Mouse (Mus musculus): ENCODE results near the gene E130114P18Rik. TPM values are rescaled to one million over a fixed set of nuclear protein-coding genes. Genes with fewer than 3 reads are reported as not detected.

E130114P18Rik gene
- polyA plus RNA-seq, 1 experiment from 2014 or later, result 3.0 TPM

GRCm38 (mm10) chr4:97757978-97758461 is 19.9 kb downstream of the E130114P18Rik start:
- under 1% methylated on average over 14 of the region's 14 CpGs for WGBS
- H3K4me2 ChIP-seq, result peak overlapping the region; percentile 62
- ATAC-seq (ENCODE audit: insufficient number of reproducible peaks, low FRiP score, low TSS enrichment, low read depth), result no peak

GRCm38 (mm10) chr4:97757207-97757977 is 20.5 kb downstream of the E130114P18Rik start:
- Histone ChIP-seq H3K36me3 (no peaks in the 10 kb centered on the region), H3K27ac (peak overlapping the region; percentile 93), H3K9ac (peak overlapping the region; percentile 54), H3K27me3 (no peaks in the 10 kb centered on the region), H3K9me3 (no peaks in the 10 kb centered on the region), H3K4me1 (peaks cover 26% of the 10 kb centered on the region), H3K4me3 (peak overlapping the region; percentile 55), H3K4me2 (peak overlapping the region; percentile 62)
- ATAC-seq (ENCODE audit: insufficient number of reproducible peaks, low FRiP score, low TSS enrichment, low read depth), result peak; percentile 71; the same call in 1 of the 2 replicates
- under 1% methylated on average over 38 of the region's 38 CpGs for WGBS

More at GRCm38 (mm10) chr4:97757978-97758461, 19.9 kb downstream of the E130114P18Rik start:
- Histone ChIP-seq H3K4me3 (peak overlapping the region; percentile 55), H3K27ac (peak overlapping the region; percentile 93), H3K36me3 (no peaks in the 10 kb centered on the region), H3K9ac (peak overlapping the region; percentile 54), H3K9me3 (no peaks in the 10 kb centered on the region), H3K27me3 (no peaks in the 10 kb centered on the region), H3K4me1 (peaks cover 23% of the 10 kb centered on the region)

- H3K27me3 ChIP-seq, result no peaks in the 10 kb centered on the region
- WGBS, result 48% methylated on average over 12 of the region's 12 CpGs
Observed at GRCm38 (mm10) chr4:97754241-97754640, 23.6 kb downstream of the E130114P18Rik start.

GRCm38 (mm10) chr4:97753521-97753920 is 24.4 kb downstream of the E130114P18Rik start:
- Histone ChIP-seq H3K4me3 (no peak overlapping the region), H3K9ac (no peak overlapping the region), H3K4me2 (no peak overlapping the region), H3K36me3 (no peaks in the 10 kb centered on the region), H3K9me3 (no peaks in the 10 kb centered on the region), H3K27ac (0 out of 2 replicates have a peak overlapping the region, but pooled peaks have one; percentile 8), H3K4me1 (peaks cover 35% of the 10 kb centered on the region), H3K27me3 (no peaks in the 10 kb centered on the region)
- 25% methylated on average over 1 of the region's 1 CpGs for WGBS
- no peak for ATAC-seq (ENCODE audit: insufficient number of reproducible peaks, low FRiP score, low TSS enrichment, low read depth)

More at GRCm38 (mm10) chr4:97754241-97754640, 23.6 kb downstream of the E130114P18Rik start:
- no peak overlapping the region for H3K4me3 ChIP-seq
- no peaks in the 10 kb centered on the region for H3K36me3 ChIP-seq
- no peak overlapping the region for H3K9ac ChIP-seq
- H3K9me3 ChIP-seq, result no peaks in the 10 kb centered on the region
- 0 out of 2 replicates have a peak overlapping the region, but pooled peaks have one; percentile 8 for H3K27ac ChIP-seq
- ATAC-seq (ENCODE audit: insufficient number of reproducible peaks, low FRiP score, low TSS enrichment, low read depth), result no peak
- H3K4me1 ChIP-seq, result peaks cover 39% of the 10 kb centered on the region
- H3K4me2 ChIP-seq, result no peak overlapping the region

- Histone ChIP-seq H3K4me1 (peaks cover 33% of the 10 kb centered on the region), H3K27ac (peak overlapping the region; percentile 83), H3K27me3 (no peaks in the 10 kb centered on the region), H3K36me3 (no peaks in the 10 kb centered on the region), H3K9me3 (no peaks in the 10 kb centered on the region), H3K4me2 (peak overlapping the region; percentile 89), H3K4me3 (peak overlapping the region; percentile 45), H3K9ac (no peak overlapping the region)
- 49% methylated on average over 5 of the region's 5 CpGs for whole genome bisulfite sequencing
- no peak for ATAC-seq (ENCODE audit: insufficient number of reproducible peaks, low FRiP score, low TSS enrichment, low read depth)
Observed at GRCm38 (mm10) chr4:97752276-97753010, 25.4 kb downstream of the E130114P18Rik start.

GRCm38 (mm10) chr4:97751483-97752251 is 26.2 kb downstream of the E130114P18Rik start:
- H3K27ac ChIP-seq, result peak overlapping the region; percentile 83

GRCm38 (mm10) chr4:97751030-97751482 is 26.8 kb downstream of the E130114P18Rik start:
- Histone ChIP-seq H3K36me3 (no peaks in the 10 kb centered on the region), H3K4me3 (peak overlapping the region; percentile 45), H3K9ac (peak overlapping the region; percentile 50), H3K4me1 (peaks cover 33% of the 10 kb centered on the region), H3K4me2 (peak overlapping the region; percentile 89), H3K27ac (peak overlapping the region; percentile 83), H3K27me3 (no peaks in the 10 kb centered on the region), H3K9me3 (no peaks in the 10 kb centered on the region)
- under 1% methylated on average over 20 of the region's 20 CpGs for WGBS
- peak; percentile 77 for ATAC-seq (ENCODE audit: insufficient number of reproducible peaks, low FRiP score, low TSS enrichment, low read depth)

More at GRCm38 (mm10) chr4:97751483-97752251, 26.2 kb downstream of the E130114P18Rik start:
- H3K4me1 ChIP-seq, result peaks cover 30% of the 10 kb centered on the region
- WGBS, result 1% methylated on average over 40 of the region's 40 CpGs
- ATAC-seq (ENCODE audit: insufficient number of reproducible peaks, low FRiP score, low TSS enrichment, low read depth), result peak; percentile 22
- H3K27me3 ChIP-seq, result no peaks in the 10 kb centered on the region
- peak overlapping the region; percentile 45 for H3K4me3 ChIP-seq
- peak overlapping the region; percentile 89 for H3K4me2 ChIP-seq
- H3K9me3 ChIP-seq, result no peaks in the 10 kb centered on the region
- peak overlapping the region; percentile 50 for H3K9ac ChIP-seq
- H3K36me3 ChIP-seq, result no peaks in the 10 kb centered on the region

- WGBS, result 46% methylated on average over 4 of the region's 4 CpGs
- Histone ChIP-seq H3K4me1 (peaks cover 37% of the 10 kb centered on the region), H3K4me2 (no peak overlapping the region), H3K4me3 (no peak overlapping the region), H3K9ac (no peak overlapping the region), H3K27me3 (no peaks in the 10 kb centered on the region), H3K36me3 (no peaks in the 10 kb centered on the region), H3K9me3 (no peaks in the 10 kb centered on the region), H3K27ac (no peak overlapping the region)
- no peak for ATAC-seq (ENCODE audit: insufficient number of reproducible peaks, low FRiP score, low TSS enrichment, low read depth)
Observed at GRCm38 (mm10) chr4:97750401-97750800, 27.5 kb downstream of the E130114P18Rik start.

- H3K9ac ChIP-seq, result peak overlapping the region; percentile 39; the same call in 1 of the 2 replicates
- WGBS, result 9% methylated on average over 19 of the region's 19 CpGs
- H3K4me1 ChIP-seq, result peaks cover 16% of the 10 kb centered on the region
- ATAC-seq (ENCODE audit: insufficient number of reproducible peaks, low FRiP score, low TSS enrichment, low read depth), result peak; percentile 24; the same call in 1 of the 2 replicates
- no peak overlapping the region for H3K27ac ChIP-seq
- H3K9me3 ChIP-seq, result no peaks in the 10 kb centered on the region
- peak overlapping the region; percentile 75 for H3K4me2 ChIP-seq
- no peaks in the 10 kb centered on the region for H3K27me3 ChIP-seq
- H3K36me3 ChIP-seq, result no peaks in the 10 kb centered on the region
- H3K4me3 ChIP-seq, result peak overlapping the region; percentile 38
Observed at GRCm38 (mm10) chr4:97746106-97746900, 31.6 kb downstream of the E130114P18Rik start.

GRCm38 (mm10) chr4:97745296-97746105 is 32.4 kb downstream of the E130114P18Rik start:
- WGBS, result 4% methylated on average over 32 of the region's 32 CpGs
- peak; percentile 69; the same call in 1 of the 2 replicates for ATAC-seq (ENCODE audit: insufficient number of reproducible peaks, low FRiP score, low TSS enrichment, low read depth)

More at GRCm38 (mm10) chr4:97745296-97746105, 32.4 kb downstream of the E130114P18Rik start:
- H3K9ac ChIP-seq, result peak overlapping the region; percentile 39; the same call in 1 of the 2 replicates
- H3K4me3 ChIP-seq, result peak overlapping the region; percentile 38
- H3K36me3 ChIP-seq, result no peaks in the 10 kb centered on the region
- H3K4me1 ChIP-seq, result peaks cover 10% of the 10 kb centered on the region
- H3K27me3 ChIP-seq, result no peaks in the 10 kb centered on the region
- H3K27ac ChIP-seq, result no peak overlapping the region
- no peaks in the 10 kb centered on the region for H3K9me3 ChIP-seq
- peak overlapping the region; percentile 75 for H3K4me2 ChIP-seq
